Mouse (Mus musculus) cerebellum, adult 11-12 months (tissue): Measurements from ENCODE around the gene BC061212.
"Not testable (repeated sequence)": the region's sequence is repeated elsewhere in the genome, so short reads cannot be mapped to it uniquely, and the experiment has no call there.

ENCODE experiments used
- DNase-seq: peaks from one replicate; pipeline ENCODE4 v3.0.0; 2022

Gene BC061212

GRCm38 (mm10) chr5:94070445-94070844 lies at the start of gene BC061212:
TSS of gene BC061212 (minus strand) at chr5:94070545.
- not testable (repeated sequence) for DNase-seq

GRCm38 (mm10) chr5:94076085-94076484 lies 5.7 kb upstream of the BC061212 start, which contains the start of gene Gm6351:
TSS of gene Gm6351 (plus strand) at chr5:94076385.
- not testable (repeated sequence) for DNase-seq
